Mouse (Mus musculus): Measurements from ENCODE around the gene Gc. TPM values are rescaled to one million over a fixed set of nuclear protein-coding genes. Genes with fewer than 3 reads are reported as not detected.

Gc gene
- 4.8 and 5.1 TPM in 2 replicates for polyA plus RNA-seq (2014; fragmentation: Nextera tagmentation; extraction: Ambion mirVana)

GRCm38 (mm10) chr5:89457554-89458062 lies at the start of gene Gc:
Gc (minus strand) TSS chr5:89457898.
- WGBS, result 71% methylated on average over 5 of the region's 5 CpGs
- no peak within 1 kb of the TSS for H3K27ac ChIP-seq (ENCODE audit: low read depth, low read length)
- H3K27me3 ChIP-seq (ENCODE audit: control insufficient read depth, insufficient read depth, low read length), result no peaks in the 10 kb centered on the region
- H3K36me3 ChIP-seq (ENCODE audit: control insufficient read depth, insufficient read depth, low read length), result no peaks in the 10 kb centered on the region
- H3K4me3 ChIP-seq (ENCODE audit: low read length), result no peak within 1 kb of the TSS
- no peak within 1 kb of the TSS for H3K4me2 ChIP-seq (replicated peaks; ENCODE audit: low read depth, low read length)
- H3K4me1 ChIP-seq (ENCODE audit: control insufficient read depth, insufficient read depth, low read length), result no peaks in the 10 kb centered on the region
- no peak within 1 kb of the TSS for H3K9ac ChIP-seq (ENCODE audit: low read depth, low read length)
- H3K9me3 ChIP-seq (ENCODE audit: control insufficient read depth, low read length), result no peaks in the 10 kb centered on the region
- ATAC-seq (ENCODE audit: low FRiP score, low TSS enrichment), result no peak; the same call in 1 of the 2 replicates

GRCm38 (mm10) chr5:89500182-89500581 lies 42.5 kb upstream of the Gc start:
- Histone ChIP-seq H3K27me3 (ENCODE audit: control insufficient read depth, insufficient read depth, low read length) (no peaks in the 10 kb centered on the region), H3K4me3 (ENCODE audit: low read length) (no peak overlapping the region), H3K4me2 (replicated peaks; ENCODE audit: low read depth, low read length) (no peak overlapping the region), H3K9me3 (ENCODE audit: control insufficient read depth, low read length) (no peaks in the 10 kb centered on the region), H3K9ac (ENCODE audit: low read depth, low read length) (no peak overlapping the region), H3K27ac (ENCODE audit: low read depth, low read length) (no peak overlapping the region), H3K36me3 (ENCODE audit: control insufficient read depth, insufficient read depth, low read length) (no peaks in the 10 kb centered on the region), H3K4me1 (ENCODE audit: control insufficient read depth, insufficient read depth, low read length) (no peaks in the 10 kb centered on the region)
- ATAC-seq (ENCODE audit: low FRiP score, low TSS enrichment), result no peak
- 59% methylated on average over 6 of the region's 6 CpGs for WGBS

DNA sequence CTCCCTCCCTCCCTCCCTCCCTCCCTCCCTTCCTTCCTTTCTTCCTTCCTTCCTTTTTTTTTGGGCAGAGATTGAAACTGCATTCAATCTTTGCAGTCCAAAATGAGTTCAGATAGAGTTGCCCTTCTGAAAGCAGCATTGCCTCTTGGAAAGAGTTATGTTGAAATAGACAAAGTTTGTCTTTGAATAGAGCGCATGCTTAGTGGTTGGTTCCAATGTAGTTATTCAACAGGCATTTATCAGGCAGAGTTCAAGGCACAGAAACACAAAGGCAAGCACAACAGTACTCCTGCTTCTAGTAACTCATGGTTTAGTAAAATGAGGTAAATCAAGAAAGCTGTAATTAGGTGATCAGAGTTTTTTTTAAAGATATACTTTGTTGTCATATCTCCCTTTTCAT lies 34.9 kb upstream of the Gc start:
- Histone ChIP-seq H3K27me3 (ENCODE audit: control insufficient read depth, insufficient read depth, low read length) (no peaks in the 10 kb centered on the region), H3K4me1 (ENCODE audit: control insufficient read depth, insufficient read depth, low read length) (no peaks in the 10 kb centered on the region), H3K36me3 (ENCODE audit: control insufficient read depth, insufficient read depth, low read length) (no peaks in the 10 kb centered on the region), H3K4me2 (replicated peaks; ENCODE audit: low read depth, low read length) (no peak overlapping the region), H3K4me3 (ENCODE audit: low read length) (no peak overlapping the region), H3K9ac (ENCODE audit: low read depth, low read length) (no peak overlapping the region), H3K9me3 (ENCODE audit: control insufficient read depth, low read length) (no peaks in the 10 kb centered on the region), H3K27ac (ENCODE audit: low read depth, low read length) (no peak overlapping the region)
- 100% methylated on average over 1 of the region's 1 CpGs for WGBS
- ATAC-seq (ENCODE audit: low FRiP score, low TSS enrichment), result no peak

DNA sequence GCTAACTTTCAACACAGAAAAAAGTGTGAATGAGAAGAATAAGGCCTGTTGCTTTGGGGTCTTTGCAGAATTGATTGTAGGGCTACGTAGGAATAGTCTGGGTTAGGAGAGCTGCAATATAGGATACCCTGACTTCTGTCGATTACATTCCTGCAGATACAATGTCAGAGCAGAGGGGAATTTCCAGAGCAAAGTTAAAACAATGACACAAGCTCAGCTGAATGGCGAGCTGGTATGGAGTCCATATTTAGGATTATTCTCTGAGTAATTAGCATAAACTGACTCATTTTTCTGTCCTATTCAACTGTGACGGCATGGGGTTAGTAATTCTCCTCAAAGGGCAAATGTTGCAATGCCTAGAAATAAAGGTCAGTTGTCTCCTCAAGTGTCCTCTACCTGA lies 12.8 kb upstream of the Gc start:
- no peak for ATAC-seq (ENCODE audit: low FRiP score, low TSS enrichment)
- WGBS, result 88% methylated on average over 4 of the region's 4 CpGs

DNA sequence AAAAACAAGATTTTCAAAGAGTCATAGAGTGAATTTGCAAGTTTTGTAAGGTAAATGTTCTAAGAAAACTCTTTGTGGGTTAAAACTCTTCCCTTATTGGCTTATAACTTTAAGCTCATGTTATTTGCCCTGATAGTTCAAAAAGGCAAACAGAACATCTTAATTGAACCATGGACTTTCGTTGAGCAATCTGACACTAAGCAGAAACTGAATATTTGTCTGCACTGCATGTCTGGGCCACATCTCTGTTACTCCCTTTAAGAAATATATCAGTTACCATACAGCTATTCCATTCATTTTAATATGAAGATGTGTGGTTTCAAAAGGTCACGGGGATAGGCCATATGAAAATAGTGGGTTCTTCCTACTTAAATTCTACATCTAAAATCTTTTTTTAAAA lies 10.2 kb upstream of the Gc start:
- Histone ChIP-seq H3K4me1 (ENCODE audit: control insufficient read depth, insufficient read depth, low read length) (no peaks in the 10 kb centered on the region), H3K27me3 (ENCODE audit: control insufficient read depth, insufficient read depth, low read length) (no peaks in the 10 kb centered on the region), H3K27ac (ENCODE audit: low read depth, low read length) (no peak overlapping the region), H3K9ac (ENCODE audit: low read depth, low read length) (no peak overlapping the region), H3K9me3 (ENCODE audit: control insufficient read depth, low read length) (no peaks in the 10 kb centered on the region), H3K4me2 (replicated peaks; ENCODE audit: low read depth, low read length) (no peak overlapping the region), H3K4me3 (ENCODE audit: low read length) (no peak overlapping the region), H3K36me3 (ENCODE audit: control insufficient read depth, insufficient read depth, low read length) (no peaks in the 10 kb centered on the region)
- WGBS, result 80% methylated on average over 2 of the region's 2 CpGs
- ATAC-seq (ENCODE audit: low FRiP score, low TSS enrichment), result no peak

More for the DNA sequence above, 12.8 kb upstream of the Gc start:
- Histone ChIP-seq H3K4me2 (replicated peaks; ENCODE audit: low read depth, low read length) (no peak overlapping the region), H3K4me1 (ENCODE audit: control insufficient read depth, insufficient read depth, low read length) (no peaks in the 10 kb centered on the region), H3K36me3 (ENCODE audit: control insufficient read depth, insufficient read depth, low read length) (no peaks in the 10 kb centered on the region), H3K27ac (ENCODE audit: low read depth, low read length) (no peak overlapping the region), H3K27me3 (ENCODE audit: control insufficient read depth, insufficient read depth, low read length) (no peaks in the 10 kb centered on the region), H3K4me3 (ENCODE audit: low read length) (no peak overlapping the region), H3K9ac (ENCODE audit: low read depth, low read length) (no peak overlapping the region), H3K9me3 (ENCODE audit: control insufficient read depth, low read length) (no peaks in the 10 kb centered on the region)

DNA sequence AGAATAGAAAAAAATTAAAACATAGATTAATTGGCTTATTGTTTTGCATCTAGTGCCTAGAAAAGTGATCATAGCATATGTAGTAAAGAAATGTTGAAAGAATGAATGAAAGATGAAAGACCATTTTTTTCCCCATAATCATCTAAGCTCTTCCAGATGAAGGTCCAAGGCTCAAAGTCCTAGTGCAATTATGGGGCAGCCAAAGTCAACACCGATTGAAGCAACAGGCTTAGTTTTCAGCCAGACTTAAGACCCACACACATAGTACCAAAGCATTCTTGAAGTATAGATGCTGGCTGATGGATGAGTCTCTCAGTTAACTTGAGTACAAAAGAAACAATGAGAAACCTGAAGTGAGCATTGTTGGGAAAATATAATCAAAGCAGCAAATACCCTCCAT lies 9.3 kb upstream of the Gc start:
- Histone ChIP-seq H3K36me3 (ENCODE audit: control insufficient read depth, insufficient read depth, low read length) (no peaks in the 10 kb centered on the region), H3K4me3 (ENCODE audit: low read length) (no peak overlapping the region), H3K27me3 (ENCODE audit: control insufficient read depth, insufficient read depth, low read length) (no peaks in the 10 kb centered on the region), H3K9me3 (ENCODE audit: control insufficient read depth, low read length) (no peaks in the 10 kb centered on the region), H3K4me1 (ENCODE audit: control insufficient read depth, insufficient read depth, low read length) (no peaks in the 10 kb centered on the region), H3K9ac (ENCODE audit: low read depth, low read length) (no peak overlapping the region), H3K27ac (ENCODE audit: low read depth, low read length) (no peak overlapping the region), H3K4me2 (replicated peaks; ENCODE audit: low read depth, low read length) (no peak overlapping the region)
- ATAC-seq (ENCODE audit: low FRiP score, low TSS enrichment), result no peak
- WGBS, result 95% methylated on average over 1 of the region's 1 CpGs

DNA sequence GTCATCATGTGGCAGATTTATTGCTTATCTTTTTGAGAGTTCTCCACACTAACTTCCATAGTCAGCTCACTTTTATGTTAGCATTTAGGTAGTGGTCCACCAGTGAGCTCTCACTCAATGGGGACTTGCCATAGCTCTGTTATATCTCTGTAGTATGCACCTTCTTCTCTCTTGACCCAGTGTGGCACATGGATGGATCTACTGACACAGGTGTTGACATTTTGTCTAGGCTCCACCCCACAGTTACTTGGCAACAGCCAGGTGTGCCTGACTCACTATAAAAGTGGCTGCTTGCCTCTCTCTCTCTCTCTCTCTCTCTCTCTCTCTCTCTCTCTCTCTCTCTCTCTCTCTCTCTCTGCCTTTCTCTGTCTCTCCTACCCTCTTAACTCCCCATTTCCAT lies 8.6 kb upstream of the Gc start:
- Histone ChIP-seq H3K27ac (ENCODE audit: low read depth, low read length) (no peak overlapping the region), H3K4me2 (replicated peaks; ENCODE audit: low read depth, low read length) (no peak overlapping the region), H3K36me3 (ENCODE audit: control insufficient read depth, insufficient read depth, low read length) (no peaks in the 10 kb centered on the region), H3K9ac (ENCODE audit: low read depth, low read length) (no peak overlapping the region), H3K9me3 (ENCODE audit: control insufficient read depth, low read length) (no peaks in the 10 kb centered on the region), H3K4me3 (ENCODE audit: low read length) (no peak overlapping the region), H3K27me3 (ENCODE audit: control insufficient read depth, insufficient read depth, low read length) (no peaks in the 10 kb centered on the region), H3K4me1 (ENCODE audit: control insufficient read depth, insufficient read depth, low read length) (no peaks in the 10 kb centered on the region)
- no peak for ATAC-seq (ENCODE audit: low FRiP score, low TSS enrichment)

GRCm38 (mm10) chr5:89461817-89462216 lies 4.1 kb upstream of the Gc start:
- no peak overlapping the region for H3K4me3 ChIP-seq (ENCODE audit: low read length)
- WGBS, result 76% methylated on average over 4 of the region's 4 CpGs
- no peaks in the 10 kb centered on the region for H3K9me3 ChIP-seq (ENCODE audit: control insufficient read depth, low read length)

GRCm38 (mm10) chr5:89459591-89459990 lies 1.9 kb upstream of the Gc start:
- H3K9me3 ChIP-seq (ENCODE audit: control insufficient read depth, low read length), result no peaks in the 10 kb centered on the region
- no peak overlapping the region for H3K9ac ChIP-seq (ENCODE audit: low read depth, low read length)
- ATAC-seq (ENCODE audit: low FRiP score, low TSS enrichment), result no peak
- no peaks in the 10 kb centered on the region for H3K4me1 ChIP-seq (ENCODE audit: control insufficient read depth, insufficient read depth, low read length)
- H3K4me3 ChIP-seq (ENCODE audit: low read length), result no peak overlapping the region
- no peaks in the 10 kb centered on the region for H3K27me3 ChIP-seq (ENCODE audit: control insufficient read depth, insufficient read depth, low read length)
- no peaks in the 10 kb centered on the region for H3K36me3 ChIP-seq (ENCODE audit: control insufficient read depth, insufficient read depth, low read length)
- no peak overlapping the region for H3K4me2 ChIP-seq (replicated peaks; ENCODE audit: low read depth, low read length)
- no peak overlapping the region for H3K27ac ChIP-seq (ENCODE audit: low read depth, low read length)

More at GRCm38 (mm10) chr5:89461817-89462216, 4.1 kb upstream of the Gc start:
- Histone ChIP-seq H3K27ac (ENCODE audit: low read depth, low read length) (no peak overlapping the region), H3K36me3 (ENCODE audit: control insufficient read depth, insufficient read depth, low read length) (no peaks in the 10 kb centered on the region), H3K4me1 (ENCODE audit: control insufficient read depth, insufficient read depth, low read length) (no peaks in the 10 kb centered on the region), H3K4me2 (replicated peaks; ENCODE audit: low read depth, low read length) (no peak overlapping the region), H3K27me3 (ENCODE audit: control insufficient read depth, insufficient read depth, low read length) (no peaks in the 10 kb centered on the region), H3K9ac (ENCODE audit: low read depth, low read length) (no peak overlapping the region)
- ATAC-seq (ENCODE audit: low FRiP score, low TSS enrichment), result no peak

All from kidney, embryonic 14.5 days (tissue).